Mouse (Mus musculus): ENCODE measurements at regions not wholly inside any gene's neighbourhood (a gene's known extent, or its start where the extent isn't known, plus 50 kb on each side); places are given as distances from the start of the nearest gene placed in this dataset.

GRCm38 (mm10) chr10:46058199-46058472, 480.5 kb downstream of the Hace1 start:
- TF ChIP-seq CTCF (IDR thresholded peaks at IDR 0.05; ENCODE audit: borderline replicate concordance, insufficient read depth, low read length): no peak
- no peak for TF ChIP-seq POLR2A (IDR thresholded peaks at IDR 0.05; ENCODE audit: low read depth, low read length)
